Mouse (Mus musculus) hindbrain, embryonic 14.5 days (tissue): Measurements from ENCODE around the gene Cpz. TPM values are rescaled to one million over a fixed set of nuclear protein-coding genes. Genes with fewer than 3 reads are reported as not detected.
A peak's percentile ranks its signal among the peaks of the same experiment; 100 is the strongest.

Source experiments
- ATAC-seq: fragments of 200-750 bp; cut with Nextera tagmentation; 2 replicates; pipeline ENCODE4 v1.8.0; 2017; ENCODE audit warnings: moderate number of reproducible peaks, mild to moderate bottlenecking, moderate TSS enrichment, moderate library complexity; ENCODE audit not compliant: low FRiP score
- DNase-seq: peaks from one replicate; pipeline ENCODE4 v3.0.0-alpha.2; 2015; ENCODE audit warnings: low spot score
- H3K27ac ChIP-seq: fragments of 300-500 bp; sonication (generic); 2 replicates; pipeline ENCODE4 v1.5.1; 2014; ENCODE audit warnings: mild to moderate bottlenecking, moderate library complexity
- H3K27me3 ChIP-seq: fragments of 300-500 bp; sonication (generic); 2 replicates; pipeline ENCODE4 v1.6.1; 2014; ENCODE audit warnings: mild to moderate bottlenecking, low read length, mixed read lengths; ENCODE audit not compliant: control insufficient read depth, insufficient read depth
- H3K36me3 ChIP-seq: fragments of 300-500 bp; sonication (generic); replicated peaks from 2 replicates; pipeline ENCODE4 v1.6.1; 2014; ENCODE audit not compliant: control insufficient read depth, insufficient read depth
- H3K4me1 ChIP-seq: fragments of 300-500 bp; sonication (generic); replicated peaks from 2 replicates; pipeline ENCODE4 v1.6.1; 2014; ENCODE audit warnings: antibody characterized with exemption, low read length, mixed read lengths; ENCODE audit not compliant: control insufficient read depth, insufficient read depth
- H3K4me2 ChIP-seq: fragments of 300-500 bp; sonication (generic); replicated peaks from 2 replicates; pipeline ENCODE4 v1.6.1; 2014; ENCODE audit warnings: mild to moderate bottlenecking, moderate library complexity
- H3K4me3 ChIP-seq: fragments of 300-500 bp; sonication (generic); replicated peaks from 2 replicates; pipeline ENCODE4 v1.5.1; 2014; ENCODE audit warnings: mild to moderate bottlenecking, low read length
- H3K9ac ChIP-seq: fragments of 300-500 bp; sonication (generic); 2 replicates; pipeline ENCODE4 v1.6.1; 2014
- H3K9me3 ChIP-seq: fragments of 300-500 bp; sonication (generic); 2 replicates; pipeline ENCODE4 v1.6.1; 2016; ENCODE audit warnings: low read length; ENCODE audit not compliant: control insufficient read depth
- WGBS: fragments of 180-500 bp; shearing (Covaris S2); extraction: QIAGEN DNeasy Blood & Tissue Kit; methylation state at CpG from one replicate; pipeline ENCODE4 v1.1.7; 2014; 5-methylcytosine and 5-hydroxymethylcytosine counted together
- polyA plus RNA-seq: library from polyadenylated mRNA; unstranded; fragments of >200 nt; fragmentation: Nextera tagmentation; extraction: Ambion mirVana; gene quantifications from 2 replicates; pipeline ENCODE4 v1.2.1, GENCODE M21; 2014

Gene Cpz
- polyA plus RNA-seq, 1 experiment from 2014 or later = 1.0 TPM

DNA sequence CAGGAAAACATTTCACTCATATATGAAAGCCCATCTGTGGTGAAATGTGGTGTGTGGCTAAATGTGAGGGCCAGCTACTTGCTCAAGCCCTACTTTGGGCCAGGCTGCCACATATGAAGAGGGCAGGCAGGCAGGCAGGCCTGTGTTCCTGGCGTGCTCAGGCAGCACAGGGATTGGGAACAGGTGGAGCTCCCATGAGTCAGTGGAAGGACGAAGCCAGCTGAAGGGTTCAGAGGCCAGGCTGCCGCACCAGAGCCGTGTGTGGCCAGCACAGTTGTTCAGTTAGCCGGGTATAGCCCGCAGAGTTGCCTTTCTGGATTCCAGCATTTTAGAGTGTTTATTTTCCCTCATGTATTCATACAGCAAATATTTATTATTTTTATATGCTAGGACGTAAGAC is 68.1 kb downstream of the Cpz start:
- no peak overlapping the region for H3K4me2 ChIP-seq
- WGBS = 83% methylated on average over 7 of the region's 7 CpGs
- no peaks in the 10 kb centered on the region for H3K27me3 ChIP-seq
- H3K9me3 ChIP-seq = no peaks in the 10 kb centered on the region
- H3K4me1 ChIP-seq = peaks cover 12% of the 10 kb centered on the region
- no peak overlapping the region for H3K4me3 ChIP-seq
- H3K9ac ChIP-seq = no peak overlapping the region
- H3K27ac ChIP-seq = no peak overlapping the region
- DNase-seq (no peak), ATAC-seq (no peak)
- no peaks in the 10 kb centered on the region for H3K36me3 ChIP-seq

DNA sequence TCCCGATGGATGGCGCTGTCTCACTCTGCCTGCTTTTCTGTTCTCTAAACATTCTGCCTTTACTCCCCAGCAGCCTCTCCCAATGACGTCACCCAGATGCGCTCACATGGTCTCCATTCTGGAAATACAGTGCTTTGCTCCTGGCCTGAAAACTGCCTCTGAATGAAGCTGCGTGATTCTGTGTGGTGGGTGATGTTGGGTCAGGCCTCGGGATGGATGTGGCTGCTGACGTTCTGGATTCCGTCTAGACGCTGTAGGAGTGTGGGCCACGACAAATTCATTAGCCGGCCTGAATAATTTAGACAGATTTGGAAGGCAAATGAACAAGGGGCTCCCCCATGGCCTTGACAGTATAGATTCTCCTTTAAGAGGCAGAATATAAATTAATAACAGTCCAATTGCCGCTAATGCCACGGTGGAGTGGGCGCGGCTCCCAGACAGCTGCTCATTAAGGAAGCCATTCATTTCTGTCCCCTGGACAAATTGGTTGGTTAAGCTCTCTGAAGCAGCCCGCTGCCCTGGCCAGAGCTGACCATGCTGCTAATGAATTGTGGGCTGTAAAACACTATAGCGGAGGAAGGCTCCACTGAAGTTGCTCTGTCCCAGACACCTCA is 71.2 kb downstream of the Cpz start:
- ATAC-seq = peak; percentile 57
- Histone ChIP-seq H3K27ac (no peak overlapping the region), H3K27me3 (no peaks in the 10 kb centered on the region), H3K4me1 (peaks cover 18% of the 10 kb centered on the region), H3K9me3 (no peaks in the 10 kb centered on the region), H3K4me2 (peak overlapping the region; percentile 28), H3K36me3 (no peaks in the 10 kb centered on the region), H3K9ac (no peak overlapping the region), H3K4me3 (no peak overlapping the region)
- peak; percentile 60 for DNase-seq
- 19% methylated on average over 17 of the region's 17 CpGs for WGBS

Other genes with a start within 250 kb of the Cpz start
- 0.67 and 1.1 TPM in 2 replicates for gene Adra2c, start 247.4 kb downstream of the Cpz start, polyA plus RNA-seq
- gene Hmx1, start 136.6 kb downstream of the Cpz start, polyA plus RNA-seq = 0.26 TPM in 1 of 2 replicates, not detected in the other
- gene Trmt44, start 49.4 kb upstream of the Cpz start, polyA plus RNA-seq = 6.0 and 6.5 TPM in 2 replicates
- 13.7 and 14.5 TPM in 2 replicates for gene Acox3, start 57.3 kb upstream of the Cpz start, polyA plus RNA-seq
- gene Htra3, start 154.1 kb upstream of the Cpz start, polyA plus RNA-seq = 17.2 and 18.1 TPM in 2 replicates
- 2.5 and 3.0 TPM in 2 replicates for gene Sh3tc1, start 214.3 kb upstream of the Cpz start, polyA plus RNA-seq
- 19.9 and 22.3 TPM in 2 replicates for gene Ablim2, start 232.2 kb upstream of the Cpz start, polyA plus RNA-seq